Mouse (Mus musculus): ENCODE measurements around the gene Dnali1. TPM values are rescaled to one million over a fixed set of nuclear protein-coding genes. Genes with fewer than 3 reads are reported as not detected.

Gene Dnali1
- polyA plus RNA-seq, 1 experiment from 2014 or later: 1.4 TPM

GRCm38 (mm10) chr4:125078698-125079097 lies 13.2 kb upstream of the Dnali1 start:
- 93% methylated on average over 2 of the region's 2 CpGs for WGBS
- peaks cover 15% of the 10 kb centered on the region for H3K36me3 ChIP-seq
- H3K27ac ChIP-seq (replicated peaks): no peak overlapping the region
- H3K4me3 ChIP-seq: no peak overlapping the region
- no peak overlapping the region for H3K9ac ChIP-seq
- H3K9me3 ChIP-seq: no peaks in the 10 kb centered on the region
- no peaks in the 10 kb centered on the region for H3K27me3 ChIP-seq
- peaks cover under 1% of the 10 kb centered on the region; the same call in 1 of the 2 replicates for H3K4me1 ChIP-seq (replicated peaks)
- H3K4me2 ChIP-seq: no peak overlapping the region
- no peak for ATAC-seq (ENCODE audit: low FRiP score, low read depth)

- WGBS: 87% methylated on average over 2 of the region's 2 CpGs
- Histone ChIP-seq H3K4me1 (replicated peaks) (no peaks in the 10 kb centered on the region), H3K27ac (replicated peaks) (no peak overlapping the region), H3K27me3 (no peaks in the 10 kb centered on the region), H3K4me2 (no peak overlapping the region), H3K36me3 (peaks cover 25% of the 10 kb centered on the region), H3K9me3 (no peaks in the 10 kb centered on the region), H3K4me3 (no peak overlapping the region), H3K9ac (no peak overlapping the region)
- no peak for ATAC-seq (ENCODE audit: low FRiP score, low read depth)
These were observed 12.2 kb upstream of the Dnali1 start for GRCm38 (mm10) chr4:125077700-125078099.

DNA sequence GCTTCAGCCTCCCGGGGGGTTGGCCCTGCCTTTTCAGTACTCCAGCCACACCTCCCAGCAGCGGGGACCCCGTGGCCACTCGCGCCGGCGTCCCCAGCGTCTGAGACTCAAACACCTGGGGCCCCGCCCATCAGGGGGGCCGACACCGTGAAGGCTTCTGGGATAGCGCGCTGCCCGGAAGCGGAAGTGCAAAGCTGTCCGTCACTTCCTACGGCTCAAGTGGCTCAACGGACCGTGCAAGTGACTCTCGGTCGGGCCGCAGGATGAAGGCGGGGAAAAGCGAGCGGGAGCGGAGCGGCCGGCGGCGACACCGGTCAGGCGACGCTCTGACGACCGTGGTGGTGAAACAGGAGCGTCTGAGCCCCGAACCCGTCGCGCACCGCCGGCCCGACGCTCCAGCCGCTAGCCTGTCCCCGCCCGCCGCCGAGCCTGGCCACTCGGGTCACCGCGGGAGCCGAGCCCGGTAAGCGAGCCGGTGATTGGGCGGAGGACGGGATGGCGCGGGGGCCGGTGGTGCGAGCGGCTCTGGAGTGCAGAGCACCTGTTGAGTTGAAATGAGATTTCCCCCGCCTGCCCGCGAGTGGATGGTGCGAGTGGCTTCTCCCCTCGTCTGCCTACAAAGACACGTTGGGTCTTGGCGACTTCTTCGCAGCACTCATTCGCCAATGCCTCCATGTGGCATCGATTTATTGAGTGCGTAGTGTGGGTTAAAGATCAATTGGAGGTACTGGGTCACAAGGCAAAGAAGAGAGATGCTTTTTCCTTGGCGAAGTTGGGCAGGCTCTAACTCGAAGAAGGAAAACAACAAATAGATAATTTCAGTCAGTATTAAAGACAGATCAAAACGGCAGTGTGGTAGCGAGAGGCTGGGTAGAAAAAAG lies 1.2 kb upstream of the Dnali1 start, which contains the start of gene Snip1:
Snip1 (plus strand) TSS at position 183 of the 881 bp plus-strand sequence.
- H3K4me2 ChIP-seq: peak within 1 kb of the TSS; percentile 91
- peaks cover 23% of the 10 kb centered on the region for H3K4me1 ChIP-seq (replicated peaks)
- H3K36me3 ChIP-seq: peaks cover 25% of the 10 kb centered on the region
- H3K27me3 ChIP-seq: no peaks in the 10 kb centered on the region; the same call in 1 of the 2 replicates
- H3K27ac ChIP-seq (replicated peaks): peak within 1 kb of the TSS; percentile 74
- H3K4me3 ChIP-seq: peak within 1 kb of the TSS; percentile 77
- WGBS: under 1% methylated on average over 77 of the region's 78 CpGs
- ATAC-seq (ENCODE audit: low FRiP score, low read depth): peak; percentile 92
- H3K9me3 ChIP-seq: no peaks in the 10 kb centered on the region
- H3K9ac ChIP-seq: peak within 1 kb of the TSS; percentile 75

- Histone ChIP-seq H3K9ac (no peak overlapping the region), H3K27ac (replicated peaks) (no peak overlapping the region), H3K4me3 (no peak overlapping the region), H3K27me3 (no peaks in the 10 kb centered on the region; the same call in 1 of the 2 replicates), H3K9me3 (no peaks in the 10 kb centered on the region), H3K4me2 (no peak overlapping the region), H3K36me3 (0 out of 2 replicates have a peak, but pooled peaks cover 3% of the 10 kb centered on the region), H3K4me1 (replicated peaks) (peaks cover 26% of the 10 kb centered on the region)
- WGBS: 76% methylated on average over 8 of the region's 8 CpGs
- no peak for ATAC-seq (ENCODE audit: low FRiP score, low read depth)
These were observed 1.7 kb downstream of the Dnali1 start for GRCm38 (mm10) chr4:125063829-125064228.

- under 1% methylated on average over 8 of the region's 8 CpGs for WGBS
- ATAC-seq (ENCODE audit: low FRiP score, low read depth): peak; percentile 87
These were observed 6.5 kb downstream of the Dnali1 start for GRCm38 (mm10) chr4:125059025-125059424.

DNA sequence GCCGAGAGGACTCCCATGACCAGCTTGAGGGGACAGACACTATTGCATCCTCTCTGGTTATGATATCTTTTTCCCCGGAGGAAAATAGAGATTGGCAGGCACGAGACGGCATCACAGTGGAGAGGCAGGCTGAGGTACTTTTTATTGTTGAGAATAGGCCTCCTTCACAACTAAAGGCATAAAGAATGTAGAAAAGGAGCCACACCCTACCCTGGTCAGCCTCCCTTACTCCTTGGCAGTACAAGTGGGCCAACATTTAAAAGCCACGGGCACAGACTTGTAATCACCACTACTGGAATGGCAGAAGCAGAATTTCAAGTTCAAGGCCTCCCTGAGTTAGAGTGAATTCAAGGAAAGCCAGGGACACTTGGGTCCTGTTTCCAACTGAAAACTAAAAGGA lies 7.5 kb downstream of the Dnali1 start:
- Histone ChIP-seq H3K4me2 (no peak overlapping the region), H3K36me3 (peaks cover 31% of the 10 kb centered on the region), H3K9me3 (no peaks in the 10 kb centered on the region), H3K27me3 (no peaks in the 10 kb centered on the region), H3K4me1 (replicated peaks) (peaks cover 5% of the 10 kb centered on the region; the same call in 1 of the 2 replicates), H3K9ac (no peak overlapping the region), H3K27ac (replicated peaks) (no peak overlapping the region), H3K4me3 (no peak overlapping the region)
- 53% methylated on average over 5 of the region's 5 CpGs for WGBS
- ATAC-seq (ENCODE audit: low FRiP score, low read depth): no peak

More at GRCm38 (mm10) chr4:125059025-125059424, 6.5 kb downstream of the Dnali1 start:
- H3K9ac ChIP-seq: no peak overlapping the region
- no peak overlapping the region for H3K27ac ChIP-seq (replicated peaks)
- H3K36me3 ChIP-seq: peaks cover 21% of the 10 kb centered on the region
- no peaks in the 10 kb centered on the region for H3K27me3 ChIP-seq
- H3K4me2 ChIP-seq: peak overlapping the region; percentile 54
- peaks cover 5% of the 10 kb centered on the region; the same call in 1 of the 2 replicates for H3K4me1 ChIP-seq (replicated peaks)
- H3K4me3 ChIP-seq: peak overlapping the region; percentile 24; the same call in 1 of the 2 replicates
- H3K9me3 ChIP-seq: no peaks in the 10 kb centered on the region

- Histone ChIP-seq H3K9me3 (no peaks in the 10 kb centered on the region), H3K4me3 (no peak overlapping the region), H3K36me3 (peaks cover 36% of the 10 kb centered on the region), H3K4me1 (replicated peaks) (peaks cover 5% of the 10 kb centered on the region; the same call in 1 of the 2 replicates), H3K4me2 (no peak overlapping the region), H3K27ac (replicated peaks) (no peak overlapping the region), H3K9ac (no peak overlapping the region), H3K27me3 (no peaks in the 10 kb centered on the region)
- WGBS: 69% methylated on average over 3 of the region's 3 CpGs
- no peak for ATAC-seq (ENCODE audit: low FRiP score, low read depth)
These were observed 8.2 kb downstream of the Dnali1 start for GRCm38 (mm10) chr4:125057273-125057672.

- Histone ChIP-seq H3K4me1 (replicated peaks) (peaks cover 5% of the 10 kb centered on the region; the same call in 1 of the 2 replicates), H3K9me3 (no peaks in the 10 kb centered on the region), H3K9ac (no peak overlapping the region), H3K36me3 (peaks cover 44% of the 10 kb centered on the region), H3K4me3 (no peak overlapping the region), H3K27me3 (no peaks in the 10 kb centered on the region), H3K27ac (replicated peaks) (no peak overlapping the region), H3K4me2 (no peak overlapping the region)
- 87% methylated on average over 4 of the region's 4 CpGs for WGBS
- no peak for ATAC-seq (ENCODE audit: low FRiP score, low read depth)
These were observed 9.0 kb downstream of the Dnali1 start for GRCm38 (mm10) chr4:125056476-125056875.

- H3K27me3 ChIP-seq: no peaks in the 10 kb centered on the region
- no peaks in the 10 kb centered on the region for H3K9me3 ChIP-seq
- H3K36me3 ChIP-seq: peaks cover 53% of the 10 kb centered on the region
- no peak for ATAC-seq (ENCODE audit: low FRiP score, low read depth)
- WGBS: 95% methylated on average over 9 of the region's 9 CpGs
- no peak overlapping the region for H3K27ac ChIP-seq (replicated peaks)
- no peak overlapping the region for H3K4me2 ChIP-seq
- H3K9ac ChIP-seq: no peak overlapping the region
- peaks cover 5% of the 10 kb centered on the region; the same call in 1 of the 2 replicates for H3K4me1 ChIP-seq (replicated peaks)
- no peak overlapping the region for H3K4me3 ChIP-seq
These were observed 10.1 kb downstream of the Dnali1 start for GRCm38 (mm10) chr4:125055385-125055784.

DNA sequence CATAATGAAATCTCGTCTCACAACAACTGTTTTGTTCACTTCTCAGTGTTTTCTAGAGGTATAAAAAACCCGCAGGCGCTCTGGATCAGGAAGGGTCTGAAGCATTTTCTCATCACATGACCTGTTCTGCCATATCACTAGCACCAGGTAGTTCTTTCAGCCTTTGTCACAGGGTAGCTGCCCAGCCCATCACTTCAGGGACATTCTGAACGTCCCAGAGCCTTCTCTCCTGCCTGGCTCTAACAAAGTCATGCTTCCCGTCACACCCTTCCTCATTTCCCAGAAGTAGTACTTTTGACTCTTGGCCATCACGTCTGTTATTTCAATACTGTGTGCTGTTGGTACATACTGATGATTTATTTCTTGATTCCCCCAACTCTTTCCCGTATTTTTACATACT lies 21.0 kb downstream of the Dnali1 start:
- Histone ChIP-seq H3K27me3 (no peaks in the 10 kb centered on the region), H3K36me3 (peaks cover 86% of the 10 kb centered on the region), H3K4me2 (no peak overlapping the region), H3K4me1 (replicated peaks) (no peaks in the 10 kb centered on the region), H3K27ac (replicated peaks) (no peak overlapping the region), H3K4me3 (no peak overlapping the region), H3K9ac (no peak overlapping the region), H3K9me3 (no peaks in the 10 kb centered on the region)
- ATAC-seq (ENCODE audit: low FRiP score, low read depth): no peak
- WGBS: 91% methylated on average over 7 of the region's 7 CpGs

DNA sequence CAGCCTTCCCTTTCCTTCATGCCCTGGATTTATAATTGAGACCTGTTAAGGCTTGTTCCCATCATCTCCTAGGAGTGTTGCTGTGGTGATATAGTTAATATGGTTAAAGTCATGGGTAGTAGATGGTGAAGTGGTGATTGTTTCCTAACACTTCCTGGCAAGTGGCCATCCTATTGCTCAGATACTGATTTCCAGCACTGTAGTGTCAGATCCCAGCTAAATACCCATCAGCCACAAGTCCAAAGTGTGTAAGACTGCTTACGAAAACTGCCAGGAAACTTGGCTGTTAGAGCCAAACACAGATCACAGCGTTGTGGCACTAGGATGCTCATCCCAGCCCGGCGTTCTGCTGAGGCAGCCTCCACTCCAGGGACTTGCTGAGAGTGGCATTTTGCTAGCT lies 31.2 kb downstream of the Dnali1 start:
- Histone ChIP-seq H3K9me3 (no peaks in the 10 kb centered on the region), H3K4me3 (no peak overlapping the region), H3K27ac (replicated peaks) (no peak overlapping the region), H3K36me3 (peaks cover 25% of the 10 kb centered on the region; the same call in 1 of the 2 replicates), H3K4me1 (replicated peaks) (peaks cover 24% of the 10 kb centered on the region), H3K4me2 (no peak overlapping the region), H3K9ac (no peak overlapping the region), H3K27me3 (no peaks in the 10 kb centered on the region)
- no peak for ATAC-seq (ENCODE audit: low FRiP score, low read depth)
- WGBS: 85% methylated on average over 4 of the region's 4 CpGs

DNA sequence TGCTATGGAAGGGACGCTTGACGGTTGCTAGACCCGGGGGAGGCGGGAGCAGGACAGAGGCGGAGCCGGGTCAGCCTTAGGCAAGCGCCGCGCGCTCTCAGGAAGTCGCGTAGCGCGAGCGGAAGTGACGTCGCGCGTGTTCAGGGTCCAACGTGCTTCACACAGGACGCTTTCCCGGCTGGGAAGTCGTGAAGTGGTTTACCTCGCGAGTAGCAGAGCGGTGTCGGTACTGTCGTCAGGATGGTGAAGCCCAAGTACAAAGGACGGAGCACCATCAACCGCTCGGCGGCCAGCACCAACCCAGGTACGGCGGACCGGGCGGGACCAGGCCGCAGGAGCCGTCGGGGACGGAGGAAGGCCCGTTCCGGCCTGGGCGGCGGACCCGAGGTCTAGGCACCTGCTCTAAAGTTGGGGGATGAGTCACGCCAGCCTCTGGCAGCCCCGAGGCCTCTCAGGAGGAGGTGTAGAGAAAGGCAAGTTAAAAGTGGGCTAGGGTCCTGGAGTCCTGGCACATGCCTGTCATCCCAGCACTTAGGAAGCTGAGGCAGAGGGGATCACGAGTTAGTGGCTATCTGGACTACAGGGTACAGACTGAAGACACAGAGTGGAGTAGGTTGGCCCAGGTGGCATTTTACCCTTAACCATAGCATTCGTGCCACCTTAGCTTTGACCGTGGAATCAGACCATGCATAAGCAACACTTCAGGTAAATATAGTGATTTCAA lies 35.5 kb downstream of the Dnali1 start:
- 1% methylated on average over 49 of the region's 50 CpGs for WGBS
- peak overlapping the region; percentile 68 for H3K4me3 ChIP-seq
- peak; percentile 97 for ATAC-seq (ENCODE audit: low FRiP score, low read depth)
- H3K27ac ChIP-seq (replicated peaks): peak overlapping the region; percentile 55
- H3K4me1 ChIP-seq (replicated peaks): peaks cover 26% of the 10 kb centered on the region
- H3K36me3 ChIP-seq: 0 out of 2 replicates have a peak, but pooled peaks cover 6% of the 10 kb centered on the region
- no peaks in the 10 kb centered on the region for H3K9me3 ChIP-seq
- peaks cover 4% of the 10 kb centered on the region; the same call in 1 of the 2 replicates for H3K27me3 ChIP-seq
- peak overlapping the region; percentile 90 for H3K4me2 ChIP-seq
- peak overlapping the region; percentile 79 for H3K9ac ChIP-seq

Measured in hindbrain, embryonic 15.5 days (tissue).